Mouse (Mus musculus): ENCODE measurements at regions not wholly inside any gene's neighbourhood (a gene's known extent, or its start where the extent isn't known, plus 50 kb on each side); places are given as distances from the start of the nearest gene placed in this dataset.

DNA sequence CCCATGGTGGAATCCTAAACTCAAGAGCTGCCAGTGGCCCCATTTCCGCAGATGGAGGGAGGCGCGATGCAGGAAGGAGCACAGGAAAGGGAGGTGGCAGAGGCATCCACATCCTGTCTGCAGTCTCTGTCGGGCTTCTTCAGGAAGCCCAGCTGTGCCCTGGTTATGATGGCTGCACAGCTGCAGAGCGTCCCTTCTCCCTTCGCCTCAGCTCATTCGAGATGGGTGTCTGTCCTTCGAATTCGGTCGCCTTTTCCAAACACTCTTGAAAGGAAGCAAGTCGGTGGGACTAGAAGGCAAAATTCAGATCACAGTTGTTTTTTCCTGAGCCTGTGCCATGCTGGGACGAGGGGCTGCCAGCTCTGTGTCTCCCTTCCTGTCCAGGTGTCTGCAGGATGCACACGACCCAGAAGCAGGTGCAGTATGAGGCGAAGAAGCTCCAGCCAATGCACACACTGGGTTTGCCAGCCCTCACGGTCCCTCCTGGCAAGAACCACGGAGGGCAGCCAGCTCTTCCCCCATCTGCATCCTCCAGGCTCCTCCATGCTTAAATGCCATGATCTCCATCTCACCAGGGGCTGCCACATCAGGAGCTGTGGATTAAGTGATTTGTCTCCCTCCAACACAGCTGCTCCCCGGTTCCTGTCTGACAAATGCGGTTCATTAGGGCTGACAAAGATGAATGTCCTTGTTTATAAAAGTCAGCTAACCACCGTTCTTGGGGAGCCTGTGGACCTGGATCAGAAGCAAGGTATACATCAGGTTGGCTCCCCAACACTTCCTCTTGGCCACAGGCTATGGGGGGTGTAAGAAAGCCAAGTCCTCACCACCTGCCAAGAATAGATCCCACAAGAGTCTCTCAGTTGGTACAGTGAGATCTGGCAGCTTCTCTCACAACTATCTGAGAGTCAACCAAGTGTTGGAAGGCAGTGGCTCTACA, 79.3 kb upstream of the Wscd1 start:
- TF ChIP-seq EP300 (IDR thresholded peaks at IDR 0.05; ENCODE audit: low read depth) (no peak), CTCF (IDR thresholded peaks at IDR 0.05; ENCODE audit: low read depth) (no peak)
